Comparison of ENCODE assay signal across 9 mouse cellular contexts in genomic region chr2:76676401-76677226, GRCm38 (mm10). TPM values are rescaled to one million over a fixed set of nuclear protein-coding genes. Genes with fewer than 3 reads are reported as not detected.
DNase-seq lines count a peak whose midpoint lies in the region; ATAC-seq and TF ChIP-seq lines count a peak whose summit lies in the region.
"Had no signal": no experiment of that assay in that cellular context is flagged by ENCODE, and none has a peak within 500 bp of the region (broad histone marks: within the 10 kb centered on the region; RNA-seq: fewer than 3 reads in every experiment).

No protein-coding gene starts in this region.

- no peak overlapping the region for H3K4me3 ChIP-seq in liver, adult 2 months (ENCODE audit: insufficient read depth, low read depth, low read length)
- H3K4me3 ChIP-seq in embryonic facial prominence, embryonic 10.5 days, result peak overlapping the region; percentile 93
- peak overlapping the region; percentile 75 for H3K4me3 ChIP-seq in limb, embryonic 11.5 days (ENCODE audit: low read depth, low read length)

- no peak for ATAC-seq in limb, embryonic 11.5 days (ENCODE audit: insufficient number of reproducible peaks, low FRiP score, low TSS enrichment, low read depth)
- no peak for ATAC-seq in erythroid progenitor cell, adult 5-6 weeks (replicated peaks; ENCODE audit: low FRiP score, poor library complexity, severe bottlenecking)

- H3K9ac ChIP-seq in liver, adult 2 months (ENCODE audit: low read depth, low read length), result peak overlapping the region; percentile 19; the same call in 1 of the 2 replicates
- H3K9ac ChIP-seq in limb, embryonic 11.5 days (ENCODE audit: low read length), result no peak overlapping the region

- peaks cover 15% of the 10 kb centered on the region; the same call in 1 of the 2 replicates for H3K79me2 ChIP-seq in liver, adult 2 months (ENCODE audit: control insufficient read depth, insufficient read depth, low read length)

- peaks cover 10% of the 10 kb centered on the region for H3K4me1 ChIP-seq in liver, adult 2 months (ENCODE audit: control insufficient read depth, insufficient read depth, low read length)
- H3K4me1 ChIP-seq in embryonic facial prominence, embryonic 10.5 days, result peaks cover 38% of the 10 kb centered on the region
- H3K4me1 ChIP-seq in limb, embryonic 11.5 days (ENCODE audit: control insufficient read depth, insufficient read depth, low read length), result peaks cover 12% of the 10 kb centered on the region

- H3K27ac ChIP-seq in liver, adult 2 months (replicated peaks; ENCODE audit: insufficient read depth, low read depth, low read length), result no peak overlapping the region
- peak overlapping the region; percentile 91 for H3K27ac ChIP-seq in embryonic facial prominence, embryonic 10.5 days (replicated peaks)
- H3K27ac ChIP-seq in limb, embryonic 11.5 days (replicated peaks; ENCODE audit: low read depth, low read length), result no peak overlapping the region

- no peak for TF ChIP-seq CTCF in liver, adult 2 months (IDR thresholded peaks at IDR 0.05; ENCODE audit: low read depth, low read length)

- DNase-seq in liver, adult 2 months (ENCODE audit: extremely low read depth, low read depth, low spot score), result peak; percentile 13
- no peak for DNase-seq in liver
- DNase-seq in embryonic facial prominence, embryonic 10.5 days (ENCODE audit: low spot score), result no peak
- no peak for DNase-seq in limb, embryonic 11.5 days (ENCODE audit: low spot score)
- peak; percentile 12 for DNase-seq in retina, embryonic 14.5 days (ENCODE audit: low spot score)
- DNase-seq in cerebellum, adult 8-10 months, result no peak
- no peak for DNase-seq in layer of hippocampus, adult 9-11 months

- H3K27me3 ChIP-seq in liver, adult 2 months (ENCODE audit: control insufficient read depth, insufficient read depth, low read length), result no peaks in the 10 kb centered on the region
- H3K27me3 ChIP-seq in embryonic facial prominence, embryonic 10.5 days (replicated peaks; ENCODE audit: low read depth, poor library complexity, severe bottlenecking), result no peaks in the 10 kb centered on the region
- no peaks in the 10 kb centered on the region for H3K27me3 ChIP-seq in limb, embryonic 11.5 days (ENCODE audit: control insufficient read depth, insufficient read depth, low read length)

- no peak for TF ChIP-seq POLR2A in liver, adult 2 months (IDR thresholded peaks at IDR 0.05; ENCODE audit: extremely low read depth, insufficient read depth, low read length)

- H3K36me3 ChIP-seq in liver, adult 2 months (ENCODE audit: control insufficient read depth, insufficient read depth, low read length), result peaks cover 7% of the 10 kb centered on the region
- H3K36me3 ChIP-seq in embryonic facial prominence, embryonic 10.5 days (replicated peaks), result peaks cover 34% of the 10 kb centered on the region
- H3K36me3 ChIP-seq in limb, embryonic 11.5 days (ENCODE audit: control insufficient read depth, insufficient read depth, low read length), result no peaks in the 10 kb centered on the region

- 80% methylated on average over 13 of the region's 13 CpGs for WGBS in liver, adult 2 months
- 70% methylated on average over 13 of the region's 13 CpGs for WGBS in embryonic facial prominence, embryonic 10.5 days
- WGBS in limb, embryonic 11.5 days, result 59% methylated on average over 13 of the region's 13 CpGs

- H3K9me3 ChIP-seq in embryonic facial prominence, embryonic 10.5 days, result no peaks in the 10 kb centered on the region
- H3K9me3 ChIP-seq in limb, embryonic 11.5 days (ENCODE audit: control insufficient read depth, low read length), result no peaks in the 10 kb centered on the region

- peak overlapping the region; percentile 64 for H3K4me2 ChIP-seq in limb, embryonic 11.5 days (ENCODE audit: low read depth, severe bottlenecking)

RNA-seq across cellular contexts. Expression of gene Plekha3, which starts 1.5 kb away (rescaled TPM):
- total RNA-seq in liver, adult 2 months (2014; rRNA removed), result 13.5 and 14.3 TPM in 2 replicates
- 7.4 and 9.3 TPM in 2 replicates for polyA plus RNA-seq in liver, adult 2 months (2012; rRNA removed)
- polyA plus RNA-seq in embryonic facial prominence, embryonic 10.5 days (2016; fragmentation: Nextera tagmentation; extraction: Ambion mirVana), result 12.0 TPM in 2 replicates
- 11.7 and 12.3 TPM in 2 replicates for polyA plus RNA-seq in limb, embryonic 11.5 days (2014; fragmentation: Nextera tagmentation; extraction: Ambion mirVana)
- 7.2 and 11.3 TPM in 2 replicates for total RNA-seq in erythroid progenitor cell, adult 5-6 weeks (2015; ENCODE audit: low replicate concordance)
- total RNA-seq in erythroid progenitor cell, adult 5-6 weeks (2017; ENCODE audit: low replicate concordance), result 2.1 and 2.6 TPM in 2 replicates

RNA-seq across cellular contexts. Expression of gene Fkbp7, which starts 3.7 kb away (rescaled TPM):
- total RNA-seq in liver, adult 2 months (2014; rRNA removed), result 4.4 and 9.5 TPM in 2 replicates
- polyA plus RNA-seq in liver, adult 2 months (2012; rRNA removed), result 0.71 and 1.1 TPM in 2 replicates
- 18.9 and 24.6 TPM in 2 replicates for polyA plus RNA-seq in embryonic facial prominence, embryonic 10.5 days (2016; fragmentation: Nextera tagmentation; extraction: Ambion mirVana)
- polyA plus RNA-seq in limb, embryonic 11.5 days (2014; fragmentation: Nextera tagmentation; extraction: Ambion mirVana), result 44.8 and 46.0 TPM in 2 replicates
- 7.5 TPM in 1 of 2 replicates, not detected in the other for total RNA-seq in erythroid progenitor cell, adult 5-6 weeks (2015; ENCODE audit: low replicate concordance)
- 3.0 TPM in 1 of 2 replicates, not detected in the other for total RNA-seq in erythroid progenitor cell, adult 5-6 weeks (2017; ENCODE audit: low replicate concordance)

RNA-seq across cellular contexts. Expression of gene Pjvk, which starts 28.3 kb away (rescaled TPM):
- total RNA-seq in liver, adult 2 months (2014; rRNA removed), result not detected in 2 replicates
- not detected in 2 replicates for polyA plus RNA-seq in liver, adult 2 months (2012; rRNA removed)
- polyA plus RNA-seq in embryonic facial prominence, embryonic 10.5 days (2016; fragmentation: Nextera tagmentation; extraction: Ambion mirVana), result 0.36 and 0.56 TPM in 2 replicates
- polyA plus RNA-seq in limb, embryonic 11.5 days (2014; fragmentation: Nextera tagmentation; extraction: Ambion mirVana), result 0.48 and 0.92 TPM in 2 replicates
- total RNA-seq in erythroid progenitor cell, adult 5-6 weeks (2015; ENCODE audit: low replicate concordance), result not detected in 2 replicates
- not detected in 2 replicates for total RNA-seq in erythroid progenitor cell, adult 5-6 weeks (2017; ENCODE audit: low replicate concordance)
- total RNA-seq: common myeloid progenitor, adult 5-6 weeks had no signal

RNA-seq across cellular contexts. Expression of gene Prkra, which starts 28.8 kb away (rescaled TPM):
- 24.8 and 26.9 TPM in 2 replicates for total RNA-seq in liver, adult 2 months (2014; rRNA removed)
- 11.2 and 12.0 TPM in 2 replicates for polyA plus RNA-seq in liver, adult 2 months (2012; rRNA removed)
- 84.4 and 85.0 TPM in 2 replicates for polyA plus RNA-seq in embryonic facial prominence, embryonic 10.5 days (2016; fragmentation: Nextera tagmentation; extraction: Ambion mirVana)
- polyA plus RNA-seq in limb, embryonic 11.5 days (2014; fragmentation: Nextera tagmentation; extraction: Ambion mirVana), result 99.7 and 100 TPM in 2 replicates
- 2.2 and 6.3 TPM in 2 replicates for total RNA-seq in erythroid progenitor cell, adult 5-6 weeks (2015; ENCODE audit: low replicate concordance)
- 1.7 TPM in 2 replicates for total RNA-seq in erythroid progenitor cell, adult 5-6 weeks (2017; ENCODE audit: low replicate concordance)

Comparison
In these comparisons a context has a peak if more than half of its experiments do, and no peak if none do; other contexts are left out.
1. DNase-seq: peak in liver, adult 2 months (single experiment) and retina, embryonic 14.5 days (single experiment); none in liver (single experiment), embryonic facial prominence, embryonic 10.5 days (single experiment), limb, embryonic 11.5 days (single experiment), cerebellum, adult 8-10 months (single experiment) and layer of hippocampus, adult 9-11 months (single experiment).